Mouse (Mus musculus) hindbrain, embryonic 16.5 days (tissue): ENCODE measurements around the gene Rbck1. TPM values are rescaled to one million over a fixed set of nuclear protein-coding genes. Genes with fewer than 3 reads are reported as not detected.

ENCODE experiments used
- ATAC-seq: fragments of 200-750 bp; cut with Nextera tagmentation; 2 replicates; pipeline ENCODE4 v1.8.0; 2017; ENCODE audit warnings: moderate TSS enrichment, moderate library complexity
- H3K27ac ChIP-seq: fragments of 300-500 bp; sonication (generic); 2 replicates; pipeline ENCODE4 v1.5.1; 2014; ENCODE audit warnings: low read depth, mild to moderate bottlenecking, control low read depth, low read length, moderate library complexity
- H3K27me3 ChIP-seq: fragments of 300-500 bp; sonication (generic); replicated peaks from 2 replicates; pipeline ENCODE4 v1.6.1; 2014; ENCODE audit warnings: low read length; ENCODE audit not compliant: control insufficient read depth, insufficient read depth
- H3K36me3 ChIP-seq: fragments of 300-500 bp; sonication (generic); 2 replicates; pipeline ENCODE4 v1.6.1; 2014; ENCODE audit warnings: mild to moderate bottlenecking, low read length, moderate library complexity, mixed read lengths; ENCODE audit not compliant: control insufficient read depth, insufficient read depth
- H3K4me1 ChIP-seq: fragments of 300-500 bp; sonication (generic); 2 replicates; pipeline ENCODE4 v1.6.1; 2014; ENCODE audit warnings: low read depth, low read length; ENCODE audit not compliant: control insufficient read depth, insufficient read depth
- H3K4me2 ChIP-seq: fragments of 300-500 bp; sonication (generic); 2 replicates; pipeline ENCODE4 v1.6.1; 2014; ENCODE audit warnings: mild to moderate bottlenecking, low read length, control low read depth, moderate library complexity
- H3K4me3 ChIP-seq: fragments of 300-500 bp; sonication (generic); 2 replicates; pipeline ENCODE4 v1.5.1; 2014; ENCODE audit warnings: mild to moderate bottlenecking, low read length, control low read depth, moderate library complexity
- H3K9ac ChIP-seq: fragments of 300-500 bp; sonication (generic); 2 replicates; pipeline ENCODE4 v1.6.1; 2014; ENCODE audit warnings: low read depth, mild to moderate bottlenecking, control low read depth, low read length, moderate library complexity
- H3K9me3 ChIP-seq: fragments of 300-500 bp; sonication (generic); 2 replicates; pipeline ENCODE4 v1.6.1; 2014; ENCODE audit warnings: mild to moderate bottlenecking, low read length, moderate library complexity; ENCODE audit not compliant: control insufficient read depth
- WGBS: fragments of 180-500 bp; shearing (Covaris S2); extraction: QIAGEN DNeasy Blood & Tissue Kit; methylation state at CpG from one replicate; pipeline ENCODE4 v1.1.7; 2014; 5-methylcytosine and 5-hydroxymethylcytosine counted together
- polyA plus RNA-seq: library from polyadenylated mRNA; unstranded; fragments of >200 nt; fragmentation: Nextera tagmentation; extraction: Ambion mirVana; gene quantifications from 2 replicates; pipeline ENCODE4 v1.2.1, GENCODE M21; 2015

The Rbck1 gene
- polyA plus RNA-seq: 92.1 and 100 TPM in 2 replicates

DNA sequence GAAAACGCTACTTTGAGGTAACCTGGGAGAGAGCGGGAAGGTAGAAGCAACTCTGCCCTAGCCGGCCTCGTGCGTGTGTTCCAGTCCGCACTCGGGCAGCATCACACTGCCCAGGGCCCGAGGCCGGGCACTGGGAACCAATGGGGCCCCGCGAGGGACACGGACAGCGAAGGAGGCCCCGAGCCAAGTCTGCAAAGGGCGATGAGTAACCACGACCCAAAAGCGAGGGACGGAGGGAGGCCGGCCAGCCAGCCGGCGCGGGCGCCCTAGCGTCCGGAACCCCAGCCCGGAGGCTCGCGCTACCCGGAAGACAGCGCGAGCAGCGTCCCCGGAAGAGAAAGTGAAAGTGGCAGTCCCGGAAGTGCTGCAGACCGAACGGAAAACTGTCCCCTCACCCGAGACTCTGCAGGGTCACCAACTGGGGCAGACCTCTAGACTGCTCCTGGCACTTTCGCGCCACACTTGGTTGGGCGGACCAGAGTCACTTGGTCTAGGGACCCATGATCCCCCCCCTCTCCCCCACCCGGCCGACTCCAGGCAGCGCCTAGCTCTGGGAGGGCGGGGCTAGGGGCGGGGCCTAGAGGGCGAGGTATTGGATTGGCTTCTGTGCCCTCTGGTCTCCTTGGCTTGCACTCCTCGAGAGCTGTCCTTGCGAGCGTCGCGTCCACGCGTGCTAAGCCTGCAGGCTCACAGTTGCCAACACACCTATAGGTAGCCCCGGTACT lies at the start of gene Rbck1:
TSS of gene Rbck1 (minus strand) at position 553 of the 725 bp plus-strand sequence.
- peak within 1 kb of the TSS; percentile 93 for H3K4me2 ChIP-seq
- H3K27ac ChIP-seq: peak within 1 kb of the TSS; percentile 92
- WGBS: 0% methylated on average over 39 of the region's 54 CpGs
- ATAC-seq: peak; percentile 97
- peak within 1 kb of the TSS; percentile 88 for H3K9ac ChIP-seq
- H3K4me1 ChIP-seq: peaks cover 18% of the 10 kb centered on the region
- peak within 1 kb of the TSS; percentile 81 for H3K4me3 ChIP-seq
- peaks cover 9% of the 10 kb centered on the region for H3K36me3 ChIP-seq
- H3K9me3 ChIP-seq: no peaks in the 10 kb centered on the region
- no peaks in the 10 kb centered on the region for H3K27me3 ChIP-seq

GRCm38 (mm10) chr2:152376345-152376741 lies 43.9 kb upstream of the Rbck1 start, which contains the start of gene Nrsn2:
Gene Nrsn2, minus strand, starts transcription at chr2:152376638.
- Histone ChIP-seq H3K4me2 (peak within 1 kb of the TSS; percentile 67), H3K9ac (peak within 1 kb of the TSS; percentile 68), H3K27me3 (no peaks in the 10 kb centered on the region), H3K36me3 (no peaks in the 10 kb centered on the region), H3K4me3 (peak within 1 kb of the TSS; percentile 45), H3K4me1 (peaks cover 11% of the 10 kb centered on the region), H3K9me3 (no peaks in the 10 kb centered on the region), H3K27ac (peak within 1 kb of the TSS; percentile 91)
- 2% methylated on average over 16 of the region's 16 CpGs for WGBS
- ATAC-seq: peak; percentile 83

DNA sequence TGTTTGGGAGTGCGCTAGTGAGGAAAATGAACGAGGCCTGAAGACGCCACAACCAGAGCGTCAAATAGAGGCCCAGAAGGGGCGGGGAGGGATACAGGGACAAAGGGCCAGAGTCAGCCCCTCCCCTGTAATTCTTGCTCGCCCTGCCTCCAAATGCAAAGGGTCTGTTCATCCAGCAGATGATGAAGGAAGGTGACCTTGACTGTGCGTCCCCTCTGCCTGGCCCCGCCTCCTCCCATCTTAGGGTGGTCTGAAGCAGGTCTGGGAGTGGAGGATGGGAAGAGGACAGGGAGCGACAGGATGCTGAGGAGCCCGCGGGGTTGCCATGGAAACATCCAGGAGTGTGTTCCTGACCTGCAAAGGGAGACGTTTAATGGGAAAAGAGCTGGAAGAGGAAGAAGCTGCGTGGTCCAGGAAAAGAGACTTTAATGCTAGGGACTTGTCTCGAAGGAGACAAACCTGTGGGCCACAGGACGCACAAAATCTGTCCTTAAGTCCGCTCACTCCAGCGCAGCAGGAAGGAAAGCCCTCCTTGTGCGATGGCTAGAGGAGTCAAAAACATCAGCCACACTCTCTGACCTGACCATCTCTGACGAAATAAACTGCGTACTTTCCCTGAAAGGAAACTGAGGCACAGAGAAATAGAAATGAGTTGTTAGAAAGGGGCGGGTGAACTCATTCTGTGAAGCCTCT lies 43.3 kb upstream of the Rbck1 start:
- H3K4me2 ChIP-seq: peak overlapping the region; percentile 67
- ATAC-seq: peak; percentile 89
- peaks cover 11% of the 10 kb centered on the region for H3K4me1 ChIP-seq
- H3K9ac ChIP-seq: peak overlapping the region; percentile 68
- H3K4me3 ChIP-seq: peak overlapping the region; percentile 45
- 3% methylated on average over 19 of the region's 21 CpGs for WGBS
- H3K27ac ChIP-seq: peak overlapping the region; percentile 91
- H3K9me3 ChIP-seq: no peaks in the 10 kb centered on the region
- no peaks in the 10 kb centered on the region for H3K27me3 ChIP-seq
- H3K36me3 ChIP-seq: no peaks in the 10 kb centered on the region

- 72% methylated on average over 9 of the region's 9 CpGs for WGBS
- no peak overlapping the region for H3K4me2 ChIP-seq
- H3K27me3 ChIP-seq: no peaks in the 10 kb centered on the region
- H3K9ac ChIP-seq: no peak overlapping the region
- no peak overlapping the region for H3K27ac ChIP-seq
- no peak for ATAC-seq
- H3K36me3 ChIP-seq: no peaks in the 10 kb centered on the region
- H3K4me3 ChIP-seq: no peak overlapping the region
- no peaks in the 10 kb centered on the region for H3K9me3 ChIP-seq
- H3K4me1 ChIP-seq: peaks cover 11% of the 10 kb centered on the region
These were observed 41.1 kb upstream of the Rbck1 start for GRCm38 (mm10) chr2:152373547-152373946.

- no peak overlapping the region for H3K27ac ChIP-seq
- H3K27me3 ChIP-seq: no peaks in the 10 kb centered on the region
- H3K9me3 ChIP-seq: no peaks in the 10 kb centered on the region
- peaks cover 11% of the 10 kb centered on the region for H3K4me1 ChIP-seq
- no peak overlapping the region for H3K4me2 ChIP-seq
- WGBS: 78% methylated on average over 4 of the region's 4 CpGs
- H3K36me3 ChIP-seq: no peaks in the 10 kb centered on the region
- no peak for ATAC-seq
- H3K4me3 ChIP-seq: no peak overlapping the region
- H3K9ac ChIP-seq: no peak overlapping the region
These were observed 40.2 kb upstream of the Rbck1 start for GRCm38 (mm10) chr2:152372661-152373060.

GRCm38 (mm10) chr2:152372104-152372503 lies 39.7 kb upstream of the Rbck1 start:
- Histone ChIP-seq H3K4me1 (peaks cover 11% of the 10 kb centered on the region), H3K36me3 (no peaks in the 10 kb centered on the region), H3K9me3 (no peaks in the 10 kb centered on the region), H3K9ac (no peak overlapping the region), H3K4me3 (no peak overlapping the region), H3K27me3 (no peaks in the 10 kb centered on the region), H3K27ac (no peak overlapping the region), H3K4me2 (no peak overlapping the region)
- WGBS: 72% methylated on average over 7 of the region's 7 CpGs
- no peak for ATAC-seq

DNA sequence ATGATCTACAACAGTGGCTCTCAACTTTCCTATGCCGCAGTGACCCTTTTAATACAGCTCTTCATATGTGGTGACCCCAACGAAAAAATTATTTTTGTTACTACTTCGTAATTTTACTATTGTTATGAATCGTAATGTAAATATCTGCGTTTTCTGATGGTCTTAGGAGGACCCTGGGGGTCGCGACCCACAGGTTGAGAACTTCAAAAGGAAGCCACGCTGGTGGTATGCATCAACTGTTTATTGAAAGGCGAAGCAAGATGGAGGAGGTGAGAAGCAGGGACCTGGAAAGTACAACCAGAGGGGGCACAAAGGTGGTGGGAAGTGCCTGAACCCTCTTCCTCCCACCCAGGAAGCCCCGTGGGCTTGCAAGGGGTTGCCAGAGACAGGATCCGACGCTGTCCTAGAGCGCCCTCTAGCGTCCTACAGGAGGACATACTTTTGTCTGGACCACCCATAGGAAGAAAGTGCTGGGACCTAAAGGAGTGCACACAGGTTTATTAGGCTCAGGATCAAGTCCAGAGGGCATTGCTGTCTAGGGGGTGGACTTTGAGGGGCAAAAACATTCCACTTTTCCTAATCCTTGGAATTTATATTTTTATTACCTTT lies 36.2 kb upstream of the Rbck1 start:
- no peaks in the 10 kb centered on the region for H3K27me3 ChIP-seq
- 30% methylated on average over 14 of the region's 14 CpGs for WGBS
- peak; percentile 48; the same call in 1 of the 2 replicates for ATAC-seq
- H3K4me1 ChIP-seq: peaks cover 3% of the 10 kb centered on the region; the same call in 1 of the 2 replicates
- no peak overlapping the region for H3K4me3 ChIP-seq
- H3K9me3 ChIP-seq: no peaks in the 10 kb centered on the region
- H3K9ac ChIP-seq: no peak overlapping the region
- 0 out of 2 replicates have a peak overlapping the region, but pooled peaks have one; percentile 17 for H3K4me2 ChIP-seq
- H3K36me3 ChIP-seq: no peaks in the 10 kb centered on the region
- H3K27ac ChIP-seq: no peak overlapping the region

- Histone ChIP-seq H3K9ac (no peak overlapping the region), H3K36me3 (no peaks in the 10 kb centered on the region), H3K9me3 (no peaks in the 10 kb centered on the region), H3K4me2 (no peak overlapping the region), H3K4me1 (peaks cover 3% of the 10 kb centered on the region; the same call in 1 of the 2 replicates), H3K27ac (no peak overlapping the region), H3K27me3 (no peaks in the 10 kb centered on the region), H3K4me3 (no peak overlapping the region)
- WGBS: 86% methylated on average over 5 of the region's 5 CpGs
- no peak for ATAC-seq
These were observed 35.5 kb upstream of the Rbck1 start for GRCm38 (mm10) chr2:152367917-152368316.
